ENCODE assay signal across 7 mouse cellular contexts in the genomic region with DNA sequence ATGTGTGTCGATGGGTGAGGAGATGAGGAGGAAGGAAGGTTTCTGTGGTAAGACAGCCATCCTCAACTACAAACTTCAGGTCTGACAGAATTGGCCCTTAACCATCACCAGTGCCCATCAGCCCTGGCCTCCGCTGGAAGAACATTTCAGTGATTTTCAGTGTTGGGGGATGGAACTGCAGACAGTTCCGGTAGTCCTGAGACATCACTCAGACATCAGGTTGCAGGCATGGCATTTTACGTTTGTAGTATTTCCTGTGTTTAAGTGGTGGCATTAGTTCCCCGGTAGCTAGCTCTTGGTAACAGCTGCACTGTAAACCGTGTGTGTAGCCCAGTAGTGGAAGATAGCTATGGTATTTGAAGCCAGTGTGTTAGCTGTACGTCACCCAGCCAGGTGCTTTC. TPM values are rescaled to one million over a fixed set of nuclear protein-coding genes. Genes with fewer than 3 reads are reported as not detected.
DNase-seq lines count a peak whose midpoint lies in the region; ATAC-seq lines count a peak whose summit lies in the region.

No protein-coding gene starts in this region.

- no peaks in the 10 kb centered on the region for H3K27me3 ChIP-seq in neural tube, embryonic 11.5 days (ENCODE audit: control insufficient read depth, insufficient read depth, low read length)
- no peaks in the 10 kb centered on the region for H3K27me3 ChIP-seq in forebrain, embryonic 16.5 days (replicated peaks; ENCODE audit: control insufficient read depth, insufficient read depth, low read length)
- peaks cover 51% of the 10 kb centered on the region for H3K27me3 ChIP-seq in liver, embryonic 15.5 days

- no peak for ATAC-seq in neural tube, embryonic 11.5 days (ENCODE audit: insufficient read depth, low FRiP score, low TSS enrichment)
- ATAC-seq in forebrain, embryonic 16.5 days = no peak
- no peak for ATAC-seq in liver, embryonic 15.5 days (ENCODE audit: insufficient read depth)

- DNase-seq in neural tube, embryonic 11.5 days (ENCODE audit: low spot score) = no peak
- DNase-seq in neural tube, embryonic 10.5 days (ENCODE audit: extremely low spot score, low spot score) = no peak
- peak; percentile 55 for DNase-seq in thymus, postnatal 25 days
- no peak for DNase-seq in cerebellum, postnatal 4 days (ENCODE audit: low spot score in 2 of 2)
- no peak for DNase-seq in embryo, embryonic 10 days (ENCODE audit: low spot score)

- peaks cover 17% of the 10 kb centered on the region for H3K4me1 ChIP-seq in neural tube, embryonic 11.5 days (ENCODE audit: control insufficient read depth, insufficient read depth, low read length)
- peaks cover 39% of the 10 kb centered on the region for H3K4me1 ChIP-seq in forebrain, embryonic 16.5 days (replicated peaks; ENCODE audit: control insufficient read depth, insufficient read depth, low read length)
- H3K4me1 ChIP-seq in liver, embryonic 15.5 days (replicated peaks) = peaks cover 34% of the 10 kb centered on the region

- H3K9me3 ChIP-seq in neural tube, embryonic 11.5 days (ENCODE audit: control insufficient read depth, low read length) = no peaks in the 10 kb centered on the region
- H3K9me3 ChIP-seq in forebrain, embryonic 16.5 days (ENCODE audit: control insufficient read depth, low read length) = no peaks in the 10 kb centered on the region
- no peaks in the 10 kb centered on the region for H3K9me3 ChIP-seq in liver, embryonic 15.5 days (replicated peaks)

- H3K4me3 ChIP-seq in neural tube, embryonic 11.5 days (ENCODE audit: low read depth, low read length) = peak overlapping the region; percentile 91
- peak overlapping the region; percentile 88 for H3K4me3 ChIP-seq in forebrain, embryonic 16.5 days (replicated peaks; ENCODE audit: low read length)
- H3K4me3 ChIP-seq in liver, embryonic 15.5 days (replicated peaks) = peak overlapping the region; percentile 90; the same call in 1 of the 2 replicates

- H3K9ac ChIP-seq in neural tube, embryonic 11.5 days (ENCODE audit: low read length) = peak overlapping the region; percentile 30
- peak overlapping the region; percentile 100 for H3K9ac ChIP-seq in forebrain, embryonic 16.5 days (replicated peaks; ENCODE audit: low read depth, low read length)
- no peak overlapping the region for H3K9ac ChIP-seq in liver, embryonic 15.5 days

- peak overlapping the region; percentile 76 for H3K4me2 ChIP-seq in neural tube, embryonic 11.5 days (ENCODE audit: low read depth)
- peak overlapping the region; percentile 92 for H3K4me2 ChIP-seq in forebrain, embryonic 16.5 days (ENCODE audit: low read length)
- H3K4me2 ChIP-seq in liver, embryonic 15.5 days = peak overlapping the region; percentile 98; the same call in 1 of the 2 replicates

- H3K27ac ChIP-seq in neural tube, embryonic 11.5 days (ENCODE audit: low read depth, low read length) = no peak overlapping the region
- no peak overlapping the region for H3K27ac ChIP-seq in forebrain, embryonic 16.5 days (ENCODE audit: low read length)
- H3K27ac ChIP-seq in liver, embryonic 15.5 days (replicated peaks) = no peak overlapping the region

- WGBS in neural tube, embryonic 11.5 days = 66% methylated on average over 7 of the region's 7 CpGs
- 59% methylated on average over 7 of the region's 7 CpGs for WGBS in forebrain, embryonic 16.5 days
- WGBS in liver, embryonic 15.5 days (ENCODE audit: insufficient replicate concordance) = 27% methylated on average over 7 of the region's 7 CpGs

- H3K36me3 ChIP-seq in neural tube, embryonic 11.5 days (ENCODE audit: control insufficient read depth, insufficient read depth, low read length) = peaks cover 6% of the 10 kb centered on the region
- peaks cover 9% of the 10 kb centered on the region; the same call in 1 of the 2 replicates for H3K36me3 ChIP-seq in forebrain, embryonic 16.5 days (ENCODE audit: control insufficient read depth, insufficient read depth)
- no peaks in the 10 kb centered on the region for H3K36me3 ChIP-seq in liver, embryonic 15.5 days (replicated peaks)

RNA-seq across cellular contexts. Expression of gene Plcg1, which starts 2.0 kb away (rescaled TPM):
- 74.8 and 80.6 TPM in 2 replicates for polyA plus RNA-seq in neural tube, embryonic 11.5 days (2014; fragmentation: Nextera tagmentation; extraction: Ambion mirVana)
- polyA plus RNA-seq in forebrain, embryonic 16.5 days (2015; fragmentation: Nextera tagmentation; extraction: Ambion mirVana) = 83.2 and 84.4 TPM in 2 replicates
- polyA plus RNA-seq in liver, embryonic 15.5 days (2015; fragmentation: Nextera tagmentation; extraction: Ambion mirVana) = 4.5 and 5.2 TPM in 2 replicates

Comparison
In these comparisons a context has a peak if more than half of its experiments do, and no peak if none do; other contexts are left out.
1. RNA of gene Plcg1, which starts 2.0 kb away (polyA plus RNA-seq): 83.2 to 84.4 TPM in forebrain, embryonic 16.5 days and 74.8 to 80.6 TPM in neural tube, embryonic 11.5 days; 4.5 to 5.2 TPM in liver, embryonic 15.5 days; every median in the first group is over 10 times any median in the second.
2. Peak in every context shown above with its lines, with median percentiles within 50 percentile points of each other: H3K4me2 ChIP-seq and H3K4me3 ChIP-seq.